Mouse (Mus musculus): ENCODE measurements at regions not wholly inside any gene's neighbourhood (a gene's known extent, or its start where the extent isn't known, plus 50 kb on each side); places are given as distances from the start of the nearest gene placed in this dataset.

DNA sequence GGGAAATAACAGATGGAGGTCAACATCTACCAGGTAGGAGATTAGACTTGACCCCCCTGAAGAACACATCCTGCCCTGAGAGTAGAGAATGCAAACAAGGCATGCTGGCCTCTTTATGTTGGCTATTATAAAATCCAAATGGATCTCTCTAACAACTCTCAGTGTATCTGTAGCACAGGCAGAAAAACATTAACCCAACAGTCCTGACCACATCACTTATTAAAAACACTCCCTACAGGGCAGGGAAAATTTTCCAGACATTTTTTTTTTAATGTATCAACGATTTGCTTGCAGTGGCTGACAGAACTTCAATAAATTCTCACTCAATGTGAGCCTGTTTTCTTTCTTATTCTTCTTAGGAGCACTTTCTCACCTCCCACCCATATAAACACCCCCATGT is 511.4 kb downstream of the Cdk5rap2 start:
- no peaks in the 10 kb centered on the region for H3K4me1 ChIP-seq
- no peak for ATAC-seq (ENCODE audit: low FRiP score, low read depth)
- WGBS, result 69% methylated on average over 1 of the region's 1 CpGs

DNA sequence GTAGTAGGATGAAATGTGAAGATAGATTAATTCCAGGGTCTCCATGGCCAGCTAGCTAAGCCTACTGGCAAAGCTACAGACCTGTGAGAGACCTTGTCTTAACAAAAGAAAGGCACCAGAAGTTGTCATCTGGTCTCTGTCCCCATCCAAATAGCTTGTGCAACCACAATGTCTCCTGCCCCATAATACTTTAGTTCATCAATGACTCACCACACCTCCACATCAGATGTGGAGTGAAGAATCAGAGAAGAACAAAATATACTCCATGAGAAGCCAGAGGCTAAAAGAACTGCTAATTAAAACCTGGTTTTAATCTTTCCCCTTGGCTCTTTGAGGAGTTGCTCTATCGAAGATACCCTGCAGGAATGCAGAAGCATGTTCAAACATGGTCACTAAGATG is 514.1 kb downstream of the Cdk5rap2 start:
- Histone ChIP-seq H3K36me3 (no peaks in the 10 kb centered on the region), H3K4me1 (0 out of 2 replicates have a peak, but pooled peaks cover 6% of the 10 kb centered on the region), H3K4me2 (replicated peaks) (no peak overlapping the region), H3K9ac (no peak overlapping the region), H3K27ac (no peak overlapping the region), H3K4me3 (no peak overlapping the region), H3K27me3 (replicated peaks) (no peaks in the 10 kb centered on the region), H3K9me3 (no peaks in the 10 kb centered on the region)
- no peak for ATAC-seq (ENCODE audit: low FRiP score, low read depth)
- 89% methylated on average over 1 of the region's 1 CpGs for WGBS

More for the DNA sequence above, 511.4 kb downstream of the Cdk5rap2 start:
- H3K4me3 ChIP-seq, result no peak overlapping the region
- H3K27me3 ChIP-seq (replicated peaks), result no peaks in the 10 kb centered on the region
- no peaks in the 10 kb centered on the region for H3K9me3 ChIP-seq
- H3K9ac ChIP-seq, result no peak overlapping the region
- H3K36me3 ChIP-seq, result no peaks in the 10 kb centered on the region
- no peak overlapping the region for H3K4me2 ChIP-seq (replicated peaks)
- no peak overlapping the region for H3K27ac ChIP-seq

DNA sequence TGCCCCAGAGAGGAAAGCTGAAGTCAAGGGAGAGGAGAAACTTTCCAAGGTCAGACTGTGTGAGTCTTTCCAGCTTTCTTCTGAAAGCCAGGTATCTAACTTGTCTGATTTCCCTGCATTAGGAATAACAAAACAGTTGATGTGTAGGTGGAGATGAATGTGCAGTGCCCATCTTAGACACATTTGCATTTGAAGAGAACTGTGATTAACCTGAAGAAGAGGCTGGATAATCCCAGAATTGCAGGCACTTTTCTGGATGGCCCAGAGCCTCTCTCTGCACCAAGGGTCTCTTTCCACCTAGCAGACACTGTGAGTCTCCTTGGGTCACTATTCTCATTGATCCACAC is 517.4 kb downstream of the Cdk5rap2 start:
- Histone ChIP-seq H3K9ac (no peak overlapping the region), H3K27ac (no peak overlapping the region), H3K4me2 (replicated peaks) (no peak overlapping the region), H3K9me3 (no peaks in the 10 kb centered on the region), H3K27me3 (replicated peaks) (no peaks in the 10 kb centered on the region), H3K4me1 (0 out of 2 replicates have a peak, but pooled peaks cover 9% of the 10 kb centered on the region), H3K36me3 (no peaks in the 10 kb centered on the region), H3K4me3 (no peak overlapping the region)
- no peak for ATAC-seq (ENCODE audit: low FRiP score, low read depth)

DNA sequence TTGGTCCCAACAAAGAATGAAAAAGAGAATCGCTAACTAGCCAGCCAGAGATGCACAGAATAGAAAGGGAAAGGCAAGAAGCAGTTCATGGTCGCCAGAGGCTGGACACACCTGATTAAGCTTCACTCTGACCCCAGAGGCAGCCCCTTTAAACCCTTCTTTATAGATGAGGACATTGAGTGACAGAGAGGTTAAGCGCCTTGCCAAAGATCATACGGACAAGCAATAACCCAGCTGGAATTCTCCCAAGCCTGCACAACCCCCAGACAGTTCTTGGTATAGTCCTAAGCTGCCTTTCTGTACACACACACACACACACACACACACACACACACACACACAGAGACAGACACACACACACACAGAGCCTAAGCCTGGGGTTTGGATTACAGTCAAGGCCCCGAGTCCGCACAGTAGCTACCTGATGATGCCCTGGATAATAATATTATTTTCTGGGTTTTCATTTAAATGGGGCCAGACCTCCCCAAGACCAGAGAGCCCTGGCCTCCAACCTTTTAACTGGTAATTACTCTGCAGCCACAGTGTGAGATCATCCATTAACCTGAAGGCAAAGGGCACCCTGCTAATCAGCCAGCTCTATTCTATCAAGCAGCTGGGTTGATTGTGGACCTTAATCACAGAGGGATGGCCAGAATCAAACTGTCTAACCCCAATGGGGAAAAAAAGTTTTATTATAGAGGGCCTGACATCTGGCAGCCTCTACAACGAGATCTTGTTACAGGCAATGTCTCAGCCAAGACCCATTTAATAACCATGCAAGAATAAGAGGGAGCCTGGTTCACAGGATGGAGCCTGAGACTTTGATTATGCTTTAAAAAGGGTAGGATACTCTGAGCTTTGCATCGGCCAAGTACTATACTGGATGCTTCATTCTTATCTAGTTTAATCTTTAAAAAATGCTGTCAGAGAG is 518.1 kb downstream of the Cdk5rap2 start:
- Histone ChIP-seq H3K9ac (no peak overlapping the region), H3K4me2 (replicated peaks) (no peak overlapping the region), H3K9me3 (no peaks in the 10 kb centered on the region), H3K4me1 (0 out of 2 replicates have a peak, but pooled peaks cover 9% of the 10 kb centered on the region), H3K27me3 (replicated peaks) (no peaks in the 10 kb centered on the region), H3K36me3 (no peaks in the 10 kb centered on the region), H3K4me3 (no peak overlapping the region), H3K27ac (no peak overlapping the region)
- WGBS, result 37% methylated on average over 8 of the region's 8 CpGs
- ATAC-seq (ENCODE audit: low FRiP score, low read depth), result peak; percentile 37; the same call in 1 of the 2 replicates

DNA sequence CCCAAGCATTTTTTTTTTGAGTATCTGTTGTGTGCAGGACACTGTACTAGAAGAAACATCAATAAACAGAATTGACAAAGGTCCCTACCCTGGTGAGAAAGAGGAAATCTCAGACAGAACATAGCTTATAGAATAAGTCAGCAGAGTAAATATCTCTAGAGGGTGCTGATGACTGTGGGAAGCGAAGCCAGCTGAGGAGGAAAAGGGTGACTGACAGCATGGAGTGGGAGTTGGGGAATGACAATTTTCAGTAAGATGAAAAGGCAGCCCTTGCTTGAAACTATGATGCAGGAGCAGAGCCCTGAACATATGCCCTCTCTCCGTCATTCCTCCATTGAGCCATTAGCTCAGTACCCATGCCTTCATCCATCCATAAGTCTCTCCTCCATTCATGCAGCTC is 519.6 kb downstream of the Cdk5rap2 start:
- no peak for ATAC-seq (ENCODE audit: low FRiP score, low read depth)
- Histone ChIP-seq H3K9me3 (no peaks in the 10 kb centered on the region), H3K4me1 (0 out of 2 replicates have a peak, but pooled peaks cover 9% of the 10 kb centered on the region), H3K9ac (no peak overlapping the region), H3K4me2 (replicated peaks) (no peak overlapping the region), H3K36me3 (no peaks in the 10 kb centered on the region), H3K4me3 (no peak overlapping the region), H3K27ac (no peak overlapping the region), H3K27me3 (replicated peaks) (no peaks in the 10 kb centered on the region)
- WGBS, result 65% methylated on average over 2 of the region's 2 CpGs

DNA sequence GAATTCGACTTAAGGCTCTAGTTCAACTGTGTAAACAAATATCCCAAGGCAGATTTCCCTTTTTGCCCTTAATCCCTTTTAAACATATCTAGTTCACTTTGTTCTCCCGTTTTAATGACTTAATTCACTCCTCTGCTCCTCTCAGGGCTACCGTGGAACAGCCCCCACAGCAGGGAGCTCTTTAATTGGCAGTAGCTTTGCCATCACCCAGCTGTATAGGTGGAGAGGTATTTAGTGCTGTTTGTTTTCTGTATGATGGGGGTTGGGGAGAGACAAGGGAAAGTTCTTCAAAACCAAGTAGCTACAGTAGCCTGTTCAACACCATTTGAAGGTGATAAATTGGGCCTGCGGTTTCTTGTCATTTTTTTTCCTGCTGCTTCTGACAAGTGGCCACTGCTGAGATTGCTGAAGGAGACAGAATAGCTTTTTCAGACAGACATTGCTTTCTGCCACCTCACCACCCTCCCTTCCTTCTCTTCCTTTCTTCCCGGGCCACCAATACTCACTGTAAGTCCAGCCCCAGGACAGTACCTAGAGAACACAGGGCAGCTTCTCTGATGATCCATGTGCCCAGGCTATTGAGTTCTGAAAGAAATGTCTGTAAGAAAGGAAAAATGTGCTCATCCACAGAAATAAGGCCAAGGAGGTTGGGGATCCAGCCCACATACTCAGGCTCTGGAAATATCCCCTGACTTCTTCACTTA is 520.2 kb downstream of the Cdk5rap2 start:
- Histone ChIP-seq H3K27ac (no peak overlapping the region), H3K9ac (no peak overlapping the region), H3K4me1 (0 out of 2 replicates have a peak, but pooled peaks cover 9% of the 10 kb centered on the region), H3K27me3 (replicated peaks) (no peaks in the 10 kb centered on the region), H3K4me2 (replicated peaks) (no peak overlapping the region), H3K36me3 (no peaks in the 10 kb centered on the region), H3K4me3 (no peak overlapping the region), H3K9me3 (no peaks in the 10 kb centered on the region)
- no peak for ATAC-seq (ENCODE audit: low FRiP score, low read depth)
- 19% methylated on average over 5 of the region's 5 CpGs for WGBS

GRCm38 (mm10) chr4:69876734-69877133 is 533.5 kb downstream of the Cdk5rap2 start:
- no peak overlapping the region for H3K4me3 ChIP-seq
- H3K4me2 ChIP-seq (replicated peaks), result no peak overlapping the region
- no peaks in the 10 kb centered on the region for H3K4me1 ChIP-seq
- no peaks in the 10 kb centered on the region for H3K9me3 ChIP-seq
- peak; percentile 66 for ATAC-seq (ENCODE audit: low FRiP score, low read depth)
- no peaks in the 10 kb centered on the region for H3K27me3 ChIP-seq (replicated peaks)
- H3K27ac ChIP-seq, result no peak overlapping the region
- WGBS, result 56% methylated on average over 2 of the region's 2 CpGs
- H3K36me3 ChIP-seq, result no peaks in the 10 kb centered on the region
- no peak overlapping the region for H3K9ac ChIP-seq

- H3K4me2 ChIP-seq (replicated peaks), result no peak overlapping the region
- H3K27me3 ChIP-seq (replicated peaks), result no peaks in the 10 kb centered on the region
- H3K4me3 ChIP-seq, result no peak overlapping the region
- 57% methylated on average over 2 of the region's 2 CpGs for WGBS
- H3K9ac ChIP-seq, result no peak overlapping the region
- no peaks in the 10 kb centered on the region for H3K9me3 ChIP-seq
- no peaks in the 10 kb centered on the region for H3K36me3 ChIP-seq
- no peak overlapping the region for H3K27ac ChIP-seq
- no peaks in the 10 kb centered on the region for H3K4me1 ChIP-seq
- ATAC-seq (ENCODE audit: low FRiP score, low read depth), result no peak
Measured at GRCm38 (mm10) chr4:69870638-69871037, 539.6 kb downstream of the Cdk5rap2 start.

DNA sequence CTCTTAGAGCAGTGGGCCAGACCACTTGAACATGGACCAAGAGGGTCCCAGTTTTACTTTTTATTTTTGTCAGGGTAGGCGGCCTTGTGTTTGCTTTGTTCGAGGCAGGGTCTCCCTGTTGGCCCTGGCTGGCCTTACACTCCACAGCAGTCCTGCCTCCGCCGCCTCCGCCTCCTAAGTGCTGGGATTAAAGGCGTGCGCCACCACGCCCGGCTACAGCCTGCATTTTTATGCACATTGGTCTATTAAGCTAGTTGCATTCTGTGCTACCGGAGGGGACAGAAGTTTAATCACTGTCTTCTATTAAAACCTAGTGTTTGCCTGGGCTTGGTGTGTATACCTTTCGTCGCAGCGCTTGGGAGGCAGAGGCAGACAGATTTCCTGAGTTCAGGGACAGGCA is 555.2 kb downstream of the Cdk5rap2 start:
- no peak for ATAC-seq (ENCODE audit: low FRiP score, low read depth)
- no peak overlapping the region for H3K4me2 ChIP-seq (replicated peaks)
- no peaks in the 10 kb centered on the region for H3K27me3 ChIP-seq (replicated peaks)
- H3K27ac ChIP-seq, result no peak overlapping the region
- H3K4me3 ChIP-seq, result no peak overlapping the region
- H3K36me3 ChIP-seq, result no peaks in the 10 kb centered on the region
- WGBS, result 94% methylated on average over 13 of the region's 13 CpGs
- H3K9me3 ChIP-seq, result no peaks in the 10 kb centered on the region
- no peak overlapping the region for H3K9ac ChIP-seq
- H3K4me1 ChIP-seq, result no peaks in the 10 kb centered on the region

GRCm38 (mm10) chr4:69852637-69853036 is 557.6 kb downstream of the Cdk5rap2 start:
- Histone ChIP-seq H3K4me3 (no peak overlapping the region), H3K9ac (no peak overlapping the region), H3K27me3 (replicated peaks) (no peaks in the 10 kb centered on the region), H3K4me2 (replicated peaks) (no peak overlapping the region), H3K27ac (no peak overlapping the region), H3K36me3 (no peaks in the 10 kb centered on the region), H3K4me1 (no peaks in the 10 kb centered on the region), H3K9me3 (no peaks in the 10 kb centered on the region)
- ATAC-seq (ENCODE audit: low FRiP score, low read depth), result no peak
- WGBS, result 21% methylated on average over 1 of the region's 1 CpGs

DNA sequence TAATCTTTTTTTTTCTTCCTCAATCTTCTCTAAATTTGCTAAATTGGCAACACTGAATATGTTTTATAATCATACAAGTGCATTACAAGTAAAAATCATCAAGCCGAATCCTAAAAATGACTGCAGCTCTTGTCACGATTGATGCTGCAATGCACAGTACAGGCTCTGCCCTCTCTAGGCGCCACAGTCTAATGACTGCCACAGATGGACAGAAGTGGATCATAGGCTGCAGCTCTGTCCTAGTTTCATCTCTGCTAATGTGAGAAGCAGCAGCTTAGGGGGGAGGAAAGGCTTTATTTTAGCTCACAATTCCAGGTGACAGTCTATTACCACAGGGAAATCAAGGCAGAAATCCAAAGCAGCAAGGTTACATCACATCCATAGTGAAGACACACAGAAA is 560.8 kb downstream of the Cdk5rap2 start:
- ATAC-seq (ENCODE audit: low FRiP score, low read depth), result no peak
- H3K36me3 ChIP-seq, result no peaks in the 10 kb centered on the region
- H3K27ac ChIP-seq, result no peak overlapping the region
- no peaks in the 10 kb centered on the region for H3K4me1 ChIP-seq
- H3K9ac ChIP-seq, result no peak overlapping the region
- H3K4me3 ChIP-seq, result no peak overlapping the region
- no peaks in the 10 kb centered on the region for H3K27me3 ChIP-seq (replicated peaks)
- no peaks in the 10 kb centered on the region for H3K9me3 ChIP-seq
- no peak overlapping the region for H3K4me2 ChIP-seq (replicated peaks)
- WGBS, result 92% methylated on average over 3 of the region's 3 CpGs

- 60% methylated on average over 9 of the region's 9 CpGs for WGBS
- ATAC-seq (ENCODE audit: low FRiP score, low read depth), result no peak
Measured at GRCm38 (mm10) chr4:69839868-69840267, 570.4 kb downstream of the Cdk5rap2 start.

More at GRCm38 (mm10) chr4:69839868-69840267, 570.4 kb downstream of the Cdk5rap2 start:
- Histone ChIP-seq H3K27me3 (replicated peaks) (no peaks in the 10 kb centered on the region), H3K9ac (no peak overlapping the region), H3K4me3 (no peak overlapping the region), H3K27ac (no peak overlapping the region), H3K36me3 (no peaks in the 10 kb centered on the region), H3K4me2 (replicated peaks) (no peak overlapping the region), H3K4me1 (peaks cover 3% of the 10 kb centered on the region; the same call in 1 of the 2 replicates), H3K9me3 (no peaks in the 10 kb centered on the region)
